Mouse (Mus musculus): ENCODE measurements around the gene Fndc3b. TPM values are rescaled to one million over a fixed set of nuclear protein-coding genes. Genes with fewer than 3 reads are reported as not detected.

Fndc3b gene
- polyA plus RNA-seq, 1 experiment = 0.78 TPM

DNA sequence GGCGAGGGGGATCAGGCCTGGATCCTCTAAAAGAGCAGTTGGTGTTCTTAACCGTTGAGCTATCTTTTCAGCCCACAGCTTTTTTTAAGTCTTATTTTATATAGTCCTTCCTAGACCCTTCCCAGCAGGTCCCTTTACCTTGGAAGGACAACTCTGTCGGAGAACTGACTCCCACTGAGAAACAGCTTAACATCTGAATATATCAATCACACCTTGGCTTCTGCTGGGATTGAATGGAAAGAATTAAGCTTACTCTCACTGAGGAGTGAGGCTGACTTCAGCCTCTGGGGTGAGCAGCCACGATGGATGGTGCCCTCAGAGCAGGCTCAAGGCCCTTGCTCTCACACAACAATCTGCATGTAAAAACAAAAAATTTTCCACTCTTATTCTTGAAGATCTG, 179.1 kb downstream of the Fndc3b start:
- no peaks in the 10 kb centered on the region for H3K9me3 ChIP-seq
- no peaks in the 10 kb centered on the region for H3K27me3 ChIP-seq (replicated peaks)
- TF ChIP-seq GATA1 (IDR thresholded peaks at IDR 0.05; ENCODE audit: borderline replicate concordance, low read length) = no peak
- TF ChIP-seq FLI1 (IDR thresholded peaks at IDR 0.05; ENCODE audit: low read length) = no peak
- H3K4me1 ChIP-seq = no peaks in the 10 kb centered on the region
- H3K36me3 ChIP-seq (replicated peaks; ENCODE audit: low read length) = no peaks in the 10 kb centered on the region
- H3K4me3 ChIP-seq (replicated peaks) = no peak overlapping the region

DNA sequence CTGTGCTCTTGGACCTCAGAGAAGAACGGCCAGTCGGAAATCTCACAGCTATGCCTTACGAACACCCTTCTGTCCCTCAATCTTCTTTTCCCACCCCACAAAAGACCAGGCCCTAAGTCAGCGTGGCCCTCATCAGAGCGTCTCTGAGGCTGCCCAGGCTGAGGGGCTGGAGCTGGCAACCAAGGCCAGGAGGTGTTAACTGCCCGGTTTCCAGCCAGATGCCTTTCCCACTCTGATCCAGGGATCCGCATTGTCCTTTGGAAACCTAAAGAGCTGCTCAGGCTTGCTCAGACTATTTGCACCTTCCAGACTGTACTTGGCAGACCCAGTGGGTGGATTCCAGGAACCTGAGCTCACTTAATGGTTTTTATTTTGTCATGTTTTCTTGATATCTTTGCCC, 180.7 kb downstream of the Fndc3b start:
- Histone ChIP-seq H3K4me1 (no peaks in the 10 kb centered on the region), H3K4me3 (replicated peaks) (no peak overlapping the region), H3K27me3 (replicated peaks) (no peaks in the 10 kb centered on the region), H3K9me3 (no peaks in the 10 kb centered on the region), H3K36me3 (replicated peaks; ENCODE audit: low read length) (no peaks in the 10 kb centered on the region)
- TF ChIP-seq GATA1 (IDR thresholded peaks at IDR 0.05; ENCODE audit: borderline replicate concordance, low read length) (no peak), FLI1 (IDR thresholded peaks at IDR 0.05; ENCODE audit: low read length) (no peak)

DNA sequence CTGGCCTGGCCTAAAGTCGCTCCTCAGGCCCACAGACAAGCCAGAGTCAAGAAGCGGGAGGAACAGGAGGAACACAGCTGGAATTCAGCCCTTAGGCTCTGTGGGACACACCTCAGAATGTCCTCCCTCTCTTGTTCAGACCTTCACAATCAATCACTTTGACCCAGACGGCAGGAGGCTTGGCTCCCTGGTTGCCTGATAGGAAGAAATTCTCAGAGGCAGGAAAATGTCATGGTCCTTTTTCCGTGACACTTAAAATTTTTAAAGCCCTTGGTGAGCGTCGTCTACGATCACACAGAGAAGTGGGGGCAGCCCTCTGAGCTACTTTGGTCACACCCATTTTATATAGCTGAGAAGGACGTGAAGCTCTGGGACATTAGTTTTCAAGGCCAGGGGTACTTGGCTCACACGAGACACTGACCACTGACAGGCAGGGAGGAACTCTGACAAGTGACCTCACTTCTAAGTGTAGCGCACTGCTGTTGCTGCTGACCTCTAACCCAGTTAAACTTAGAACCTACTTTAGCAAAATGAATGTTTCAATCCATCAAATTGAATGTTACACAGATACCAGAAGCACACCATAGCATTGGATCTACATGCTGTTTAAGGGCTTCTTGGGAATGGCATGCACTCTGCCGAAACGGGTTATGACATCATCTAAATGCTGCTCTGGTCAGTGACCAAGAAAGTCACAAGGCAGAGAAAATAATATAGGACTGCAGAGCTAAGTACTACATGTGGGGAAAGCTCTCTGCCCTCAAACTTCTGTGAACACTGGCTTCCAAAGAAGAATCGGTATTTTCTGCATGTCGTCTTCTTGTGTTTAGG, 181.7 kb downstream of the Fndc3b start:
- no peaks in the 10 kb centered on the region for H3K27me3 ChIP-seq (replicated peaks)
- no peak overlapping the region for H3K4me3 ChIP-seq (replicated peaks)
- no peaks in the 10 kb centered on the region for H3K4me1 ChIP-seq
- TF ChIP-seq GATA1 (IDR thresholded peaks at IDR 0.05; ENCODE audit: borderline replicate concordance, low read length) (no peak), FLI1 (IDR thresholded peaks at IDR 0.05; ENCODE audit: low read length) (no peak)
- no peaks in the 10 kb centered on the region for H3K36me3 ChIP-seq (replicated peaks; ENCODE audit: low read length)
- H3K9me3 ChIP-seq = no peaks in the 10 kb centered on the region

DNA sequence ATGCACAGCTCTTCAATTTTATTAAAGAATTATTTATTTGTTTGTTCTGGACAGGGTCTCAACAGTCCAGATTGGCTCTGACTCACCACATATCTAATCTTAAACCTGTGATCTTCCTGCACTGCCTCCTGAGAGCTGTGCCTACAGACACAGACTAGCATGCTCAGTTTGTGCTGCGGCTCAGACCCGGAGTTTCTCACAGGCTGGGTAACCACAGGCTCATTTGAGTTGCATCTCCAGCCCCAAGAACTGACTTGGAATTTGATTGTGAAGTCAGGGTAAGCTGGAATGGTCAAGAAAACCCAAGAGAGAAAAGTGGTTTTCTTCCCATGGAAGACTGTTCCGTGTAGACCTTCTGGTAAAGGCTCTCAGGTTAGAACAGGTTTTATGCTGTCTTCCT, 184.1 kb downstream of the Fndc3b start:
- TF ChIP-seq GATA1 (IDR thresholded peaks at IDR 0.05; ENCODE audit: borderline replicate concordance, low read length) (no peak), FLI1 (IDR thresholded peaks at IDR 0.05; ENCODE audit: low read length) (no peak)
- Histone ChIP-seq H3K4me1 (no peaks in the 10 kb centered on the region), H3K36me3 (replicated peaks; ENCODE audit: low read length) (no peaks in the 10 kb centered on the region), H3K4me3 (replicated peaks) (no peak overlapping the region), H3K27me3 (replicated peaks) (no peaks in the 10 kb centered on the region), H3K9me3 (no peaks in the 10 kb centered on the region)

DNA sequence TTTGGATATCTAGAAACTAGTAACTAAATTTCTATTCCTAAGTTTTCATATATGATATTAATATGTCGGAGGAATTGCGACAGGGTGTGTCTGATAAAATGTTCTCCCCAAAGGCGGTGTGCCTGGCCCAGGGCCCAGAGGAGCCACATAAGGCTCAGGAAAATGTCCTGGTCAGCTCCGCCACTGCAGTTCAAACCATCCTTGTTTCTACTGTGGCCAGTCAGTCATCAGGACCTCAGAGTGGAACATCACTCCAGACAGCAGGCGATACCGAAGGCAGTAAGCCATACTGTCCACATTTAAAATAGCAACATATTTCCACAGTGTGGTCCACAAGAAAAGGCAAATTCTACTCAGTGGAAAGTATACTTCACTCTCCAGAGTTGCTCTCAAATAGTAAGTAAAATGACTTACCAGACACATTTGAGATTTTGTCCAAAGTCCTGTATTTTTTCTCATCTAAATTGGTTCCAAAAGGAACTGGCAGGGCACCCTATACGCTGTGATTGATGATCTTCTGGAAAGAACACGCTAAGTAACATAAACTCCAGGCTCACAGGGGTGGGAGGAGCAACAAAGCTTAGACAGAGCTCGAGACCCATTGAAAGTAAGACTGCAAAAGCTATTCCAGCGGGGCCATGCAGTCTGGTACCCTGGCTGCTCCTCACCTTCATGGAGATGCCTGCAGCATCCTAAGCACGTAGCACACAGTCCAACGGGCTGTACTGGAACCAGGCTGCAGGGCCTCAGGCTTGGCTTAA, 187.8 kb downstream of the Fndc3b start:
- Histone ChIP-seq H3K4me1 (no peaks in the 10 kb centered on the region), H3K4me3 (replicated peaks) (no peak overlapping the region), H3K9me3 (no peaks in the 10 kb centered on the region), H3K27me3 (replicated peaks) (no peaks in the 10 kb centered on the region), H3K36me3 (replicated peaks; ENCODE audit: low read length) (no peaks in the 10 kb centered on the region)
- TF ChIP-seq FLI1 (IDR thresholded peaks at IDR 0.05; ENCODE audit: low read length) (no peak), GATA1 (IDR thresholded peaks at IDR 0.05; ENCODE audit: borderline replicate concordance, low read length) (no peak)

DNA sequence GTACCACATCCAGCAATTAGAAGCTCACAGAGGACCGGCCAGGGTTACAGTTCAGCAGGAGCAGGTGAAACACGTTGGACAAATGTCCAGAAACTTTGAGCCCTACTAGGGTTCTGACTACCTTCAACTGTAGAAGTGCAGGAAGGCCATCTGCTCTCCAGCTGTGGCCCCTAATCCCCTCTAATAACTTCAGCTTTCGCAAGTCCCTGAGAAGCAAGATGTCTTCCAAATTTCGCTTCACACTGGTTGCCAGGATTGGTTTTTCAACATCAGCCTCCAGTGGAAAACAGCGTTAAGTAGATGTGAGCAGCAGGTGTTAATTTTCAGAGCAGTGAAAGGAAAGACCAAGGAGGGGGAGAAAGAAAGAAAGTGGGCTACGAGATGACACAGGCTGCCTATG, 190.7 kb downstream of the Fndc3b start:
- no peak overlapping the region for H3K4me3 ChIP-seq (replicated peaks)
- no peaks in the 10 kb centered on the region for H3K36me3 ChIP-seq (replicated peaks; ENCODE audit: low read length)
- no peak for TF ChIP-seq GATA1 (IDR thresholded peaks at IDR 0.05; ENCODE audit: borderline replicate concordance, low read length)
- no peak for TF ChIP-seq FLI1 (IDR thresholded peaks at IDR 0.05; ENCODE audit: low read length)
- no peaks in the 10 kb centered on the region for H3K9me3 ChIP-seq
- no peaks in the 10 kb centered on the region for H3K4me1 ChIP-seq
- no peaks in the 10 kb centered on the region for H3K27me3 ChIP-seq (replicated peaks)

DNA sequence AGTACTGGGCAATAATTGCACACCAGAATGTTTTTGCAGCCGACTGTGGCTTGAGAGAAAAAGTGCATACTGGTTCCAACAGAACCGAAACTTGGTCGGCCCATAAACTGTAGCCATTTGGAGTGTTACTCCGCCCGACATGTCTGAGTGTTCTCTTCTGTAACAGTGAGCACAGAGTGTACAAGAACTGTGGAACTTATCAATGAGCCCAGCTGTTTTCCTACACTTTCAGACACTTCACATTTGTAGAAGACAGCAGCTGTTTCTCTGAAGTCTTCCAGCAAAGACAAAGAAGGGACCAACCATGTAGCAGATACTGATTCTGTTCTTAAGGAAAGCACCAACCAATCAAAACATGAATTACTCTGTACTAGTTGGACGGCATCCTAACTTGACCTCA, 191.6 kb downstream of the Fndc3b start:
- no peaks in the 10 kb centered on the region for H3K36me3 ChIP-seq (replicated peaks; ENCODE audit: low read length)
- no peak for TF ChIP-seq FLI1 (IDR thresholded peaks at IDR 0.05; ENCODE audit: low read length)
- no peak for TF ChIP-seq GATA1 (IDR thresholded peaks at IDR 0.05; ENCODE audit: borderline replicate concordance, low read length)
- no peak overlapping the region for H3K4me3 ChIP-seq (replicated peaks)
- no peaks in the 10 kb centered on the region for H3K9me3 ChIP-seq
- no peaks in the 10 kb centered on the region for H3K27me3 ChIP-seq (replicated peaks)
- no peaks in the 10 kb centered on the region for H3K4me1 ChIP-seq

DNA sequence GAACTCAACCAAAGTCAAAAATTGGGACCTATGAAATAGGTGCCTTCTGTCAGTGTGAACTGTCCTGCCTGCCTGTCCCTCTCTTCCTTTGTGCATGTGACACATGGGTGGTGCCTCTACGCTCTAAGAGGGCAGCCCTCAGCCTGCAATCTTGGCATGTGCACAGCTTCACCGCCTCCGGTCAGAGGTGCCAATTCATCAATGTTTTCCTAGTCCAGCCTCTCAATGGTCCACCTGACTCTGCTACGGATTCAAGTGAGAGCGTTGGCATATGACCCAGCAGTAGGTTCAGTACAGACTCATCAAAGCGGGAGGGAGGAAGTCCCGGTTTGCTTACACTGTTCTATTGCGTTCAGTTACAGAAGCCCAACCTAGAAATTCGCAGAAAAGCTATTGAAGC, 192.2 kb downstream of the Fndc3b start:
- no peaks in the 10 kb centered on the region for H3K4me1 ChIP-seq
- no peaks in the 10 kb centered on the region for H3K36me3 ChIP-seq (replicated peaks; ENCODE audit: low read length)
- H3K9me3 ChIP-seq = no peaks in the 10 kb centered on the region
- no peak overlapping the region for H3K4me3 ChIP-seq (replicated peaks)
- TF ChIP-seq GATA1 (IDR thresholded peaks at IDR 0.05; ENCODE audit: borderline replicate concordance, low read length) (no peak), FLI1 (IDR thresholded peaks at IDR 0.05; ENCODE audit: low read length) (no peak)
- no peaks in the 10 kb centered on the region for H3K27me3 ChIP-seq (replicated peaks)

DNA sequence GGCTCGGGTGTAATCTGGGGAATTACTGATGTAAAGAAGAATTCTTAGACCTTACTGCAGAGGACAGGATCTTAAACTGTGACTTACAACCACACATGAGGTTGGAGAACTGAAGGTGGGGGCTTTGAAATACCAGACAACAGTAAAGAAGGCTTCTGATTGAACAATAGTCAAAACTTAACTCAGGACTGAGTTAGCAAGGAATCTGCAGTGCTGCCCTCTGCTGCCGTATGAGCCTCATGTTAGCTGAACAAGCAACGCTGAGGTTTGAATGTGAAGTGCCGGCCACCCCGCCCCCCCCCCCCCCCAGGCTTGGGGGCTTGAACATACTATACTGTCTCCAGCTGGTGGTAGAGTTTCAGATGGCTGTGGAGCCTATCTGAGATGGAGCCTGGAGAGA, 194.6 kb downstream of the Fndc3b start:
- Histone ChIP-seq H3K36me3 (replicated peaks; ENCODE audit: low read length) (no peaks in the 10 kb centered on the region), H3K9me3 (no peaks in the 10 kb centered on the region), H3K27me3 (replicated peaks) (no peaks in the 10 kb centered on the region), H3K4me3 (replicated peaks) (no peak overlapping the region), H3K4me1 (no peaks in the 10 kb centered on the region)
- TF ChIP-seq FLI1 (IDR thresholded peaks at IDR 0.05; ENCODE audit: low read length) (no peak), GATA1 (IDR thresholded peaks at IDR 0.05; ENCODE audit: borderline replicate concordance, low read length) (no peak)

DNA sequence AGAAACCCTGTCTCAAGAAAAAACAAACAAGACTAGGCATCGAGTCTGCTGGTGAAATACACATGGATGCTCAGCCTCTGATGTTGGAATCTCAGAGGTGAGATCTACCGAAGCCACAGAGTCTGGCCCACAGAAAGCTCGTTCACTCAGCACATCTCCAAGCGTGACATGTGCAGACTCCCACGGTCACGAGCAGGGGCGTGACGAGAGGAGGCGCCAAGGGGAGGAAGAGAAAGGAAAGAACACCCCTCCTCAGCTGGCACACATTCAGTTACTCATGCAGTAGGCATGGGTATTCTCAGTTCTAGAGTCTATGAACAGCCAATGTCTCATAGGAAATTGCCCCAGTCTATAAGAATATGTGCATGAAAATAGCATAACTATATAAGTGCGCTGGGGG, 199.3 kb downstream of the Fndc3b start:
- Histone ChIP-seq H3K9me3 (no peaks in the 10 kb centered on the region), H3K4me3 (replicated peaks) (no peak overlapping the region), H3K27me3 (replicated peaks) (no peaks in the 10 kb centered on the region), H3K4me1 (no peaks in the 10 kb centered on the region), H3K36me3 (replicated peaks; ENCODE audit: low read length) (no peaks in the 10 kb centered on the region)
- TF ChIP-seq FLI1 (IDR thresholded peaks at IDR 0.05; ENCODE audit: low read length) (no peak), GATA1 (IDR thresholded peaks at IDR 0.05; ENCODE audit: borderline replicate concordance, low read length) (no peak)
